Mouse (Mus musculus): ENCODE measurements around the gene Cep83.

DNA sequence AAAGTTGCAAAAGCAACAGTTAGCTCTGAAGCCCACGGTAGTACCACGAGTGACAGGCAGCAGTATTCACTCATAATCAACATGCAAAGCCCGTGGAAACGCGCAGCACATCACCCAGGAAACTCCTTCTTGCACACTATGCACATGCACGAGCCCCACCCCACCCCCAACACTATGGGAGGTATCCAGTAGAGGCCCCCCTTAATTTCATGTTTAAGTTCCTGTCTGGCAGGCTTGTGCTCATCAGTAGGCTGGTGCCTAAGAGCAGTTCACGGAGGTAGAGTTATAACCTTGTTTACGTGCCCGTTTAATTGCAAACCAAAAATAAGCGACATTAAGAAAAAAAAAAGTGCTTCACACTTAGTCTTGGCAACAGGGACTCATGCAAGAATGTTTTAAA is 138.9 kb downstream of the Cep83 start:
- TF ChIP-seq CTCF (IDR thresholded peaks at IDR 0.05; ENCODE audit: insufficient read depth, low read length) (no peak), POLR2A (IDR thresholded peaks at IDR 0.05; ENCODE audit: borderline replicate concordance, extremely low read depth, low read depth, low read length) (no peak)

Data from lung, adult 2 months (tissue).